Mouse (Mus musculus): ENCODE results near the gene Fyb.

The Fyb gene

DNA sequence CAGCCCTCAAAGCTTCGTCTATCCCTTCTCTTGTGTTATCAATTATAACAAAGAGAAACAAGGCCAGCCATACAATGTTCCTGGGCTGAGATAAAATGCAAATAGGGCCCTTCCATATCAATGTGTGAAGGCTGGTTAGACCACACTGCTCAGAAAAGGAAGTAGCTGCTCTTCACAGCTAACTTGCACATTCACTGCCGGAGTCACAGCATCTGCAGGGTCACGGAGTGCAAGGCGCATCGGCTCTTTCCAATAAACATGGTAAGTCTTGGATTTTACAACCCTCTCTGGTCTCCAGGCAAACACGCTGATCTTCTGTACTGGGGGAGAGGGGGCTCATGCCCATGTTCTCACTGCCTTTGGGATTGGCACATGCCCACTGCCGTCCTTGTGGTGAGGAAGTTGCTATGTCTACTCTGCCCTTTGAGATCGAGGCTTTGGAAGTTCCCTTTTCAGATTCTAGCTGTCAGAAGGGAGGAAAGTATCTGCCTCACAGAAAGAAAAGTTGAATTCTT, at the start of gene Fyb:
Gene Fyb, plus strand, starts transcription at position 201 of the 515 bp plus-strand sequence.
- peak in 1 of 2 experiments; percentile 19 for DNase-seq

DNA sequence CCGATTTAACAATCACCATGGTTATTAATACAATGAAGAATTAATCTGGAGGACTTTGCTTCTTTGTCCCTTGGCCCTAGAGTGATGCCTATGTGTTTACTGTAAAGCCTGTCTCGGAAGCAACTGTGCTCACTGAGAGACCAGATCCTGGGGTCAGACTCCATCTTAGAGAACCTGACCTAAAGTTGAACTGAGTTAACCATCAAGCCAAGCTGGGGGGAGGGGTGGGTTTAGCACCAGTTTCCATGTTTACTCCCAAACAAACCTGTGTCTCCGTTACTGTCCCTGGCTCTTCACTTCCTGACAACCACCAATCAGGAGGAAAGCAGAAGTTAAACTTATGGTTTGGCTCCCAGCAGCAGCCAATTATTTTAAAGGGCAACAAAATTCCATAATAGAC, 39.1 kb upstream of the Fyb start:
- DNase-seq = no peak

DNA sequence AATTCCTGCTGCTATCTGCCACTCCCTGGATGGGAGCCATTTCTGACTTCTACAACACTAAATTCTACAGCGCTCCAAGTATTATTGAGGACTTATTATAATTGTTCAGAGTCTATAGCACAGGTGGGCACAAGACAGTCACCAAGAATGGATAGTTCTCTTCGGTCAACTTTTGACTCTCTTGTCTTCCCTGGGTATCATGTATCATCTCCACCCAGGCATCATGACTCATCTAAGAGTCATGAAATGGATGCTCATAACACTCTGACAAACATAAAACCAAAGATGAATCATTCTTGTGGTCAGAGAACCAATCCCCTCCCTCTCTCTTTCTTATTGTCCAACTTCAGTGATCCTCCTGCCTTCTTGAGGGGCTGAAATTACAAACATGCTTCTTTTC, 30.3 kb upstream of the Fyb start:
- DNase-seq = no peak

DNA sequence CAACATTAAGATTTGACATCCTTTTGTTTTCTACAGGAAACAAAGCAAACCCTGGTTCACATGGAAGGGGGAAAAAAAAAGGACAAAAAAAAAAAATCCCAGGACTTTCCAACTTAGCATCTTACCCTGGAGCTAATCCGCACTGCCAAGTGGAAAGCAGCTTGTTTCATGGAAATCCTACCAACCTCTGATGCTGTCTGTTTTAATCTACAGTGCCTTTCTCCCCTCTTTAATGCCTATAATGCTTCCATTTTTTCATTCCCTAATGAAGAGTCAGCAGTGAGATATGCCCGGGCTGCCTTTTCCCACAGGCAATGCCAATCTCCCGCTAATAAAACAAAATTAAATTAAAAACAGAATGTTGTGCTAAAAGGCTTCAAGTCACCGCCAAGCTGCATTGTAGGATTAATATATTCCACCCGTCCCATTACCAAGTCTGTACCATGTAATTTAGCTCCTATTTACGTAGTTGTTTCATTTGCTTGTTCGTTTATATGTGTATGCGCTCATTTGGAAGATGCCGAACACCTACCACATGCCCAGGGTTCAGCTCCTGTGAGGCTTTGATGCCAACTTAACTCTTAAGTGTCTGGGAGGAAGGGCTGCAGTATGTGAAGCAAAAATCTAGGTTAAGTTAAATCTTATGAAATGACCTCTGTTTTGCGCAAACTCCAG, 24.1 kb upstream of the Fyb start:
- no peak for DNase-seq

DNA sequence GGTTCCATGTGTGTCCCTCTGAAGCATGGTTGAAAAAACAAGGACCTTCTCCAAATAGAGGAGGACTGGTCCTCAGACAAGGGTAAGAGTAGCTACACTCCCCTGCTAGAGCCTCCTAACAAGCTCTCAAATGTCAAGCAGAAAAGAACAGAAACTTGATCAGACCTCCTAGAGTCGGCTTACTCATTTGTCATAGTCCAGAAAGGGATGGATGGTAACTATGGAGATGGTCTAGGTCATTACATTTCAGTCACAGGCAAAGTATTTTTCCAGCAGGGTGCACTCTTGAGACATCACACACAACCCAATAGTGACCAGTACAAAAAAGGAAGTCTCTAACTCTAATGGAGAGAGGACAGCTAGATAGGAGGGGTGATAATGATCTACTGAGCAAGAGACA, 21.9 kb upstream of the Fyb start:
- no peak for DNase-seq

DNA sequence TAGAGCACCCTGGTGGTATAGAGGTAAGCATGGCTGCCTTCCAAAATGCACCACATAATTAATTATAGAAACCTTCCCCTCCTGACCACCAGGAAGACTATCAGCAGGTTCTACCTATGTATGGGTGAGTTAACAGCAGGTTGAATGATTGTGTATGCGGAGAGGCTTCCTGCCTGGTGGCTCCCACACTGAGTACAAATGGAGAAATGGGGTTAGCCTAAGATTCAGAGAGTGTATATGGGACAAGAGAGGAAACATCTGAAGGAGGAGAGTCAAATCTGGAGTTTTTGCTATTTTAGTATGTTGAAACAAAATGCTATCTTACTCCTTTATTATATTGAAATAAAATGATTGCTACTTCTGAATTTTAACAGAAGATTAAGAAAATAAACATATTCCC, 5.1 kb upstream of the Fyb start:
- DNase-seq = no peak

DNA sequence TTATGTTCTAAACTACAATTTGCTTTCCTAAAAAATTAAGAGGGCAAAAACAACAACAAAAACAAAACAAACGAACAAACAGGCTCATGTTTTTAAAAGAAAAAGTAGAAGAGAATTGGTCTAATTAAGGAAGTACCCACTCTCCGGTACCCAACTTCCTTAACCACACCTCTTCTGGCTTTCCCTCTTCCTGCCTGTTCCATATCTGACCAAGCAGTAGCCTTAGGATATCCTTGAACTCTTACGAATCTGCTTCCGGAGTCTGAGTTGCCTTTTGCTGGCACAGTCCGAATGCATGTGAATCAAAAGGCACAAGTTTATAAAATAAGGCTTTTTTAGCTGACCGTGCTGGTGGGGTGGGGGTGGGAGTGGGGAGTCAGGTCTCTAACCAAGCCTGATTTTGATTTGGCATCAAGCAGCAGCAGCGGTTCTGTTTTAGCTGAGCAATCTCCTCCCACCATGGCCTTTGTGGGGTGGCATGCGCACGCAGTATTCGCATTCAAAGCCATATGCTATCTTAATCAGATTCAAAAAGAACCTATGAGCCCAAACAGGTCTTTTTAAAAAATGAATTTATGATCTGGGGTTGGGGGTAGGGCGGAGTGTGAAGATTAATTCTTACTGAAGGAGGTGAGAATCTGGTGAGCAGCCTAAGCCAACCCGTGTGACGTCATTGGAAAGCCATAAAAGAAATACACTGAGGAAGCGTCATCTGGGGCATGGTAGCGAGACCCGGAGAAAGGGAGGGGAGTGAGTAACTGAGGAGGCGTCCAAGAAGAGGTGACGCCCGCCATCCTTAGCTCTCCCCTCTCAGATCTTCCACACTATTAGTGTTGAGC, 3.0 kb upstream of the Fyb start:
- DNase-seq = no peak

DNA sequence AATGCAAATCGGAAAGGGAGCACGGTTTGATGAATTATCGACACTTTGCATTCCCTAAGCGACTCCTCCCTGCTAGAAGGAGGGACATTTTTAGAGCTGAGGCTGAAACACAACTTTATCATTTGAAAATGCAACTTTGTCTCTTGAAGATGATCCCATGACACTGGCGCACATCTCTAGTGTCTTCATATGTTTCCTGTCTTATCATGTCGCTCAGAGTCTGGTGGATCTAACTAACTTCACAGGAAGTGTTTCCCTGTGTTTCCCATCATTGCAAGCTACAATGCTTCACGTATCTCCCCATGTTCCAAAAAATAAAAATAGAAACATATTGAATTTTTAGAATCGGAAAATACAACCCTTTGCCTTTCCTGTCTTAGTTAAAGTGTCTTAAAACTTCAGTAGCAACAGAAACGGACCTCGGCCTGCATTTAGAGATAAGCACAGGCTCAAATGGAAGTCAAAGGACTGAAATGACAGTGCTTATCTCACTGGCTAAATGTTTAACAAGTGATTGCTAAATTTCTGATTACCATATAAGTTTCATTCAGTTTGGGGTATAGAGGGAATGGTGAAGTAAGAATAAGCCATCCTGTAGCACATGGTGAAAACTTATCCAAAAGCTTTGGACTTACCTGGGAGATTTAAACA, 2.0 kb upstream of the Fyb start:
- no peak for DNase-seq

DNA sequence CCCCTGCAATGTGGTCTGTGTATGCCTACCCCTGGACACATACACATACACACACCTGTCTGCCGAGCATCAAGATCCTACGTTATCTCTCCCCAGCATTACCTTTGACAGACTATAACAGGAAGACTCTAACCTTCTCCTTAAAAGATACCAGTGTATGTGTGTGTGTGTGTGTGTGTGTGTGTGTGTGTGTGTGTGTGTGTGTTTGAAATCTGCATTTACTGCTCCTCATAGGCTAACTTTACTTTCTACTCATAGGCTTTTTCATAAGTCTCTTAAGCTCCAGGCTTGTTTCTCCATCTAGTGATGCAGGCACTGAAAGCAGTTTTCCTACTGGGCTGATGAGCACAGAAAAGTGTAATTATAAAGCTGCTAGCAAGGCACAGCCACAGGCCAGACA, 2.1 kb downstream of the Fyb start:
- DNase-seq = no peak

DNA sequence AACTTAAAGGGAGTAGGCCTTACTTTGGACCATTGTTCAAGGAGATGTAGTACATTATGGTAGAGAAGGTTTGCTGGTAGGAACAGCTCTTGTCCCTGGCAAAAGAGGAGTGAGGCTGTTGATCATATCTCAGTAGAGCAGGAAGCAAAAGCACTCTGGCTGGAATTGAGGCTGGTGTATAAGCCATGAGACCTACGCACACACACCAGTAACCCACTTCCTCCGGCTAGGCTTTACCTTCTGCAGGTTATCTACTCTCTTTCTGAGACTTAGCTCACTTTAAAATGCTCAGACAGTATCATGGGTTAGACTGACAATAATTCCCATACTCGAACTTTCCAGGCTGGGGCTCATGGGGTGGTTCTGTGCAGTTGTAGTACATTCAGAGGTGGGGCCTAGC, 2.7 kb downstream of the Fyb start:
- DNase-seq = peak in 1 of 2 experiments; percentile 5

DNA sequence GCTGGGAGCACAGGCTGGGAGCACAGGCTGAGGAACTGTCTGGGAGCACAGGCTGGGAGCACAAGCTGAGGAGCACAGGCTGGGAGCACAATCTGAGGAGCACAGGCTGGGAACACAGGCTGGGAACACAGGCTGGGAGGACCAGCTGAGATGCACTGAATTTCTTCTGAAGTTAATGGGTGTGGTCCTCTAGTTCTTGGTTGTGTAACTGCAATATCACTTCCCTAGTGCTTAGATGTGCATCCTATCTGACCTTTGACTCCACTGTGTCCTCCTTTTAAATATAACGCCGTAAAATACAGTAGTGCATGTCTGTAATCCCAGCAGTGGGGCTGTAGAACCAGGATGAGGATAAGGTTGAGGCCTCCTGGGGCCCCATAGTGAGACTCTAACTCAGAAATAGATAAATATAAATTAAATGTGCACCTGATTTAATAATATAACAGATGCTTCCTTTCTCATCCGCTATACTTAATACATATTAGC, 11.2 kb downstream of the Fyb start:
- DNase-seq = no peak

DNA sequence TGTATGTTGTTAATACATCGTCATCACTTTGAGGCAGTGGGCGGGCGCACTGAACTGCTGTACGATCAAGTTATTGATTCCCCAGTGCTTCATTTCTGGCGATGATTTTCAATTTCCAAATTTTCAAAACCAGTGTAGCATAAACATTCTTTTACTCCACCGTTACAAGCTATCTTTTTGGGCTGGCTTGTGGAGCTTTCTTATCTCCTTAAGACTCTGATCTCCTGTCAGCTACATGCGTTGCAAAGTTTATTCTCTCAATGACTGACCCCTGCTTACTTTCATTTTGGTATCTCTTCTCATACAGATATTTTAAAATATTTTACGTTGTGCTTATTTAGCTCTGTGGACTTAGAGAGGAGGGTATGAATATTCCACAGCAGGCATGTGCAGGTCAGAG, 11.9 kb downstream of the Fyb start:
- DNase-seq = no peak

DNA sequence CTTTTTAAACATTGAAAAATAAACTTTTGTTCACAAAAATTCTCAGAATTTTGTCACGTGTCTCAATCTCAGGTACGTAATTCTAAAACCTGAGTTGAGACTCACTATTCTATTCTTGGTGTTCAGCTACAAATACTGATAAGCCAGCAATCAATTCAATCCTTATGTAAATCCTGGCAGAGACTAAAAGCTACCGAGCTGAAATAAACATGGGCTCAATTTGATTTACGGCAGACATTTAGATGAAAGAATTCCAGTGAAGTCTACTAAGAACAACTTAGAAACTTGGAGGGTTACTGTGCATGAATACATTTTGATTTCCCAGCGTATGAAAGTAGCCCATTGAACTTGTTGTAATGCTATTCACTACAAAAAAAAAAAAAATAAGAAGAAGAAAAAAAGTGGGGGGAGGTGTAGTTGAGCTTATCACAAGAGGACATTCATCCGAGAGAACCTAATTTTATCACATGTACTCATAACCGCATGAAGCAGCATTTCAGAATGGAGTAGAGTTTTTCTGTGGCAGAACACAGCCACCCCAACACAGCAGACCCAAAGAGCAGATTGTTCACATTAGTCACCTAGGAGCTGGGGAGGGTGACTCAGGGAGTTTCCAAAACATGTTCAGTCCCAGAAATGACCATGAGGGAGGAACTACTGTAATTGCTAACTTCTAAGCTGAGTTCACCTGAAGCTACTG, 17.1 kb downstream of the Fyb start:
- no peak for DNase-seq

DNA sequence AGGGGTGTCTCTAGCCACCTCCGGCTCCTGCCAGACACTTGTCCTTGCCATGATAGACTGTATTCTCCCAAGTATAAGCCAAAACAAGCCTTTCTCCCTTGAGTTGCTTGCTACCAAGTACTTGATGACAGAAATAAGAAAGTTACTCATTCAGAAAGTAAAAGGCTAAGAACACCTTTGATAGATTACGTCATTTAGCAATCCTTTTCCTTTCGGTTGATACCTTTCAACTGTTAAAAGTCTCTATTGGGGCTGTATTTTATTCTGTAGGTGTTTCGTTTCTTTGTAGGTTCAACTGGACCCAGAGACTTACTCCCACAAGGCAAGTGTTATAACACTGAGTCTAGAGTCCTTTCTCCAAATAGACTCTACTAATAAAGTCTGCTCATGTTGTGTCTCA, 26.3 kb downstream of the Fyb start:
- DNase-seq = no peak

DNA sequence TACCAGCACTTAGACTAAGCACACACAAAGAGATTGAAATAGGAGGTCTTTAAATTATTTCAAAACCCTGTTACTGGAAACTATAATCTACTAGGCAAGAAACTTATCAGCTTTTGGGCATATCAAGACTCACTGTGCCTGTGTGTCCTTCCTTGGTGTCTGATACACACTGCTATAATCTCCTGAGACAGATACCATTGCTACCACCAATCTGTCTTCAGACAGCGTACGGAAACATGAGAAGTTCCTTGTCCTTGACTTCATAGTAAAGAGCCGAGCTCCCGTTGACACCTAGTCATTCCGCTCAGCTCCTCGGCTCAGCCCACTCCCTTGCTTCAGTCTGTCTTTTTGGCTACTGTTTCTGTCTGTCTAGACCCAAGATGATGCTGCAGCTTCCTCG, 29.2 kb downstream of the Fyb start:
- no peak for DNase-seq

DNA sequence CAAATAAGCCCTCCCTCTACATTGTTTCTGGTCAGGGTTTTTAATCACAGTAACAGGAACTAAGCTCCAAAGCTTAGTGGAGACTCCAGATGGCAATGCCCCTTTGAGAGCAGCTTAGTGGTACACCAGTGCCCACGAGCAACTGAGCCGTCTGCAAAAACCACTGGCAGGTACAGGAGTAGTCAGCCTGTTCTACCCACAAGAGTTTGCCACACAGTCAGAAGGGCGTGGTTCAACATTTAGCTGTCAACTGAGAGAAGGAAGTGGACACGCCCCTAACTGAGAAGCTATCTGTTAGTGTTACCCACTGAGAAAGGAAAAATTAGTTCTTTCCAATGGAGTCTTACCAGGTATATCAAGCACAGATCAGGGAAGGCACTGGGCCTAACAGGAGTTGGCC, 32.1 kb downstream of the Fyb start:
- DNase-seq = peak; percentile 34 to 53

DNA sequence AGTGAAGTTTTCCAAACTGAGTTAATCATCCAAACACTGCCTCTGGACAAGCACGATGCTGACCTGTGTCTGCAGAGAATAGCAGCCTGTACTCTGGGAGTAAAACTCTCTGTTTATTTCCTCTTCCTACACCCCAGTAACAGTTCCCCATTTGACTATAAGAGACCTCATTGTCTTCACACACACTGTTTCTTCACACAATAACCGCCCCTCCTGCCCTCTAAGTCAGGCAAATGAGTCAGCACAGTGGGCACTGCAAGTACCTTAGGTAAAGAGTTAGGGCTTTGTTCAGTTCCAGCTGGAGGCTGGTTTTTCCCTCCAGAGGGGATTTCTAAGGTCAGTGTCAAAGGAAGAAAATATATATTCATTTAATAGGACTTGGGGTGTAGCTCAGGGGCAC, 32.9 kb downstream of the Fyb start:
- DNase-seq = no peak

DNA sequence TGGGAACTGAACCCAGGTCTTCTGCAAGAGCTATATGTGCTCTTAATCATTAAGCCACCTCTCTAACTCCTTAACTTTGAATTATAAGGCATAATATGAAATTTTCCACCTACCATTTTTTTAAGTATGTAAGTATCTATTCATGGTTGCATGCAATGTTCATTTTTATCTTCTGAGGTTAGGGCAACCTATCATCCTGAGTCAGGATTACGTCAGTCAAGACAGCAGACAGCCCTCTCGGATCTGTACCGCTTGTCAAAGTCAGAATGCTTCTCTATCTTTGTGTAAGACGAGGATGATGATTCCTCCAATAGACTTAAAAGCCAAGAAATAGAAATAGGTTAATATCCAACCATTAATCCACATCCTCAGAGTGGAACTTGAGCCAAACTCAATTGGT, 33.6 kb downstream of the Fyb start:
- DNase-seq = no peak

DNA sequence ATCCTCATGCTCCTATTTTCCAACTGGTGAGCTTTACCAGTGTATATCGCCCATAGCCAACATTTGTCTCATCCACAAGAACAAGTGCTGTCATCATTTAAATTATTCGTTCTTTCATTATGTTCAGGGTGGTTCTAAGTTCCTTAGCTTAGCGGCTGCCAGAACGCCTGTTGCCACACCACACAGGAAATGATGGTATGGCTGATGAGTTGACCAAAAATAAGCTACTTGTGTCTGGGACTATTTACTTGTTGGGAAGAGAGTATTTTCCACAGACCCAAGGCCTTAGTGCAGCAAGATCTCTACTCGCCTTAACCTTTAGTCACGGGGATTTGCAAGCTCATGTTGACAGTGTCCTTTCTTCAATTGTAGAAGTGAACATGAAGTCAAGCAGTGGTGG, 34.3 kb downstream of the Fyb start:
- no peak for DNase-seq

DNA sequence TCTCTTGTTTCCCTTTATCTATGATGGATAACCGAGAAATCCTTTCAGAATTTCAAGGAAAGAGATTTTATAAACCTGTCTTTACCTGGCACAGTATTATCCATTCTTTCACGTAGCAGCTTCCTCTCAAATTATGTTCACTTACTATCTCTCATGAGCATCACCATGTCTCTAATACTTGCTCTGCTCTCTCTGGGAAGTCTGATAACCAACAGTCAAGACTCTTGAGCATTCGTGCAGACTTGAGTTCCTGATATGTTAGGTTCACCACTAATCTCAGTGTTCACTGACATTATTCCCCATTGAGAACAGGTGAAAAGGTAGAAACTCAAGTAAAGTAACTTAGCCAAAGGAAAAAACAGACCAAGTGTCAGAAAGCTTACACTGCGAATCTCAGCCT, 34.9 kb downstream of the Fyb start:
- no peak for DNase-seq

DNA sequence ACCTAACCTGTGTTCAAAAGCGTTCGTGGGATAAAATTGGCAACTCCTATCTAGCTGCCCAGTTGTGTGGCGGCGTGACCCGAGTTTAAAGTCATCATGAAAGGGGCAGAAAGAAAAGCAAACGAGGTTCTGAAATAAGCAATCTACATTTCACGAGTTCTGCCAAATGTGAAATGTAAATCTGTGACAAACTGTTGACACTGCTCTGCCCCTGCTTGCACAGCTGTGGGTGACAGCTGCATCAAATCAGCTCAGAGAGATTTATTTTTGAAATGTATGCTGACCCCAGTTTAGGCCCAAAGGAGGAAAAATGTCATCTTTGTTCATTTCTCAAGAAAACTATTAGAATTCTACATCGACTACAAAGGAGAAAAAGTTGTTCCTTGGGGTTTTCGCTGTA, 36.5 kb downstream of the Fyb start:
- DNase-seq = no peak

DNA sequence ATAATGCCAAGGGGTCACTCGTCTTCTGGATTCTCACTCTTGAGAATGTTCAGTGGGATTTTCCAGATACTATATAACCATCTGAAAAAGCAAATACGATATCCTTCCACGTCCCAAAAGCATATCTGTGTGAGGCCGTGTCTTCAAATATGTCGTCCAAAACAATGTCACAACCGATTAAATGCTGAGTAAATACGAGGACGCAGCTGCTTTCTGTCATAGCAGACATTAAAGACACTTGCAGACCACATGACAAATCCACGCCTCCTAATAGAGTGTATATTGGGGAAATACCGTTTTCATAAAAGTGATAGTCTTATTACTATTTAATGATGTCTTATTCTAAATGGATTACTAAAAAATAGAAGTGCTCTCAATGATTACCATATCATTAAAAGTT, 38.0 kb downstream of the Fyb start:
- DNase-seq = no peak

DNA sequence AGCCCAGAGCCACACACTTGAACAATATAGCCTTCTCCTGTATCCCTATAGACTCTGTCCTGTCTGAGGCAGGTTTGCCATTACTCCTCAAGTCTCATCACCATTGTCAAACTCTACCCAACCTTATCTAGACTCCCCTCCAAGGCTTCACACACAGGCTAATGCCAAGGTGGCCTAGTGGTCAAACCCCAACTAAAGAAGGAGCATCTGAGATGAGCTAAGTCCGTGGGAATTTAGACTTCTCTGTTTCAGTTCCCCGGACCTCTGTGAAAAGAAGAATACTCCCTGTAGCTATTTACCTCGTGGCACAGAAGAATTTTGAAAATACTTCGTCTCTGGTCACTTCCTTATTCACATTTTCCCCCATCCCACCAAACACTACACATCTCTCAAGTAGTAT, 39.5 kb downstream of the Fyb start:
- no peak for DNase-seq
